Mouse (Mus musculus) E14TG2a.4 (cell line): ENCODE data around the gene Vmn2r39.
"Not testable (repeated sequence)": the region's sequence is repeated elsewhere in the genome, so short reads cannot be mapped to it uniquely, and the experiment has no call there.

ENCODE experiments used
- H3K27me3 ChIP-seq: 2 replicates; pipeline ENCODE4 v1.6.1; 2014; ENCODE audit warnings: low read length, control low read depth; ENCODE audit not compliant: insufficient read depth
- H3K36me3 ChIP-seq: 2 replicates; pipeline ENCODE4 v1.6.1; 2014; ENCODE audit warnings: low read length, control low read depth; ENCODE audit not compliant: insufficient read depth
- H3K4me1 ChIP-seq: replicated peaks from 2 replicates; pipeline ENCODE4 v1.6.1; 2014; ENCODE audit warnings: low read depth, low read length, control low read depth
- H3K4me3 ChIP-seq: replicated peaks from 2 replicates; pipeline ENCODE4 v1.5.1; 2014; ENCODE audit warnings: mild to moderate bottlenecking, low read length
- H3K9me3 ChIP-seq: 2 replicates; pipeline ENCODE4 v1.6.1; 2014; ENCODE audit warnings: low read length, control low read depth

Gene Vmn2r39

DNA sequence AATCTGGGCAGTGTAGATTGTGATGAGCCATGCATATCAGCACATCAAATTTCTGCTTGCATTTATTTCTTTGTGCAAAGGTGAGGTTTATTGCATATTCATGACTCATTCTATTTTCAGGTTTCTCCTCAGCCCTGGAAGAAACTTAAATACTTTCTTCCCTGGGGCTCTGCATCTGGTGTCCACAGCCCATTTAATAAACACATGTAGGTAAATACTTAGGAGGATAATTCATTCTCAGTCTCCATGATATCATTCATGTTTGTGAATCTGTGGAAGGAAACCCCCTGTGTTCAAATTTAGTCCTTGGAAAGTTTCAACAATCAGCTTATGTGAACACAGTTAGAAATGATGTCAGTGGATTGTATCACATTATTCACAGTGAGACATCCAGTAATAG is at the start of gene Vmn2r39:
Vmn2r39 (minus strand) TSS at position 101 of the 400 bp plus-strand sequence.
- H3K36me3 ChIP-seq, H3K27me3 ChIP-seq, H3K4me3 ChIP-seq, H3K9me3 ChIP-seq, H3K4me1 ChIP-seq: not testable (repeated sequence)

DNA sequence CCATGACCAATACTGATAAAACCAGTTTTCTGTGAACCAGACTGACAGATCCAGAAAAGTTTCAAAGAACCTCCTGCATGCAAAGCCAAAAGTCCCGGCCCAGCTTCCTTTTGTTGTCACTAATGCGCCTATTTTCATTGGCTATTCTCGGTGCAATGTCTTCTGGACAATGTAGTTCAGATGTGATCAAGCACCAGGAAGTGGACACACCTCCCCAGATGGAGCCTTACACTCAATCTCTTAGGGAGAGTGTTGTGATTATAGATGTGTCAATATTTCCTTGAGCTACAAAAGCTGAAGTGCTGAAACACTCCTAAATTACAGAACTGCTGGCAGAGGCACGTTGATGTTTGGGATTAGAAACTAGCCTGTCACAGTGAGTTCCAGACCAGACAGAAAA is 34.8 kb upstream of the Vmn2r39 start:
- not testable (repeated sequence) for H3K4me1 ChIP-seq, H3K9me3 ChIP-seq, H3K36me3 ChIP-seq, H3K27me3 ChIP-seq, H3K4me3 ChIP-seq
